8 mouse cellular contexts compared by ENCODE assay signal in the genomic region with DNA sequence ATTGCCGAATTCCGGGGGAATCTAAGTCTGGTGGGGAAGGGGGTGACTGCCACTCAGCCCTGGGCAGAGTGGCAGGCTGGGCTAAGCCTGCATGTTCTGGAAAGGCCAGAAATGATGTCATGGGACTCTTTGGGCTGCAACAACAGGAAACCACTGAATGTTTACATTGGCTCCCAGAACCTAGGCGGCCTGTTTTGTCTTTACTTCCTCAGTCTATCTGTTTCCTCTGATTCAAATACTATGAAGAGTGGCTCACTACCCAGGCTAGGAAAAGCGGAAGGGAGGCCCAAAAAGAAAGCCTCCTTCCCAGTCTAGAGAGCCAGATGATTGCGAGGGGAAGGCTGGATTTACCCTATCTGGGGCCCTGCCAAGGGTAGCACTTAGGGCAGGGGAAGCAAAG.
DNase-seq lines count a peak whose midpoint lies in the region; ATAC-seq and TF ChIP-seq lines count a peak whose summit lies in the region.

No protein-coding gene starts in this region.

- peak overlapping the region; percentile 87 for H3K27ac ChIP-seq in liver, adult 2 months (replicated peaks; ENCODE audit: insufficient read depth, low read depth, low read length)
- H3K27ac ChIP-seq in midbrain, embryonic 14.5 days (replicated peaks; ENCODE audit: low read depth, low read length): no peak overlapping the region
- H3K27ac ChIP-seq in hindbrain, embryonic 12.5 days: no peak overlapping the region

- no peaks in the 10 kb centered on the region for H3K9me3 ChIP-seq in midbrain, embryonic 14.5 days (ENCODE audit: control insufficient read depth, low read length)
- no peaks in the 10 kb centered on the region for H3K9me3 ChIP-seq in hindbrain, embryonic 12.5 days (replicated peaks)

- no peak for TF ChIP-seq CTCF in liver, adult 2 months (IDR thresholded peaks at IDR 0.05; ENCODE audit: low read depth, low read length)

- H3K4me2 ChIP-seq in midbrain, embryonic 14.5 days (ENCODE audit: low read length): no peak overlapping the region
- H3K4me2 ChIP-seq in hindbrain, embryonic 12.5 days (replicated peaks): no peak overlapping the region

- WGBS in liver, adult 2 months: 58% methylated on average over 5 of the region's 5 CpGs
- 84% methylated on average over 5 of the region's 5 CpGs for WGBS in midbrain, embryonic 14.5 days
- 64% methylated on average over 5 of the region's 5 CpGs for WGBS in hindbrain, embryonic 12.5 days

- no peaks in the 10 kb centered on the region for H3K36me3 ChIP-seq in liver, adult 2 months (ENCODE audit: control insufficient read depth, insufficient read depth, low read length)
- no peaks in the 10 kb centered on the region for H3K36me3 ChIP-seq in midbrain, embryonic 14.5 days (ENCODE audit: control insufficient read depth, insufficient read depth, low read length)
- H3K36me3 ChIP-seq in hindbrain, embryonic 12.5 days: no peaks in the 10 kb centered on the region

- no peaks in the 10 kb centered on the region for H3K27me3 ChIP-seq in liver, adult 2 months (ENCODE audit: control insufficient read depth, insufficient read depth, low read length)
- H3K27me3 ChIP-seq in midbrain, embryonic 14.5 days (ENCODE audit: control insufficient read depth, insufficient read depth, low read length): no peaks in the 10 kb centered on the region
- H3K27me3 ChIP-seq in hindbrain, embryonic 12.5 days: 0 out of 2 replicates have a peak, but pooled peaks cover 3% of the 10 kb centered on the region

- no peak overlapping the region for H3K4me3 ChIP-seq in liver, adult 2 months (ENCODE audit: insufficient read depth, low read depth, low read length)
- H3K4me3 ChIP-seq in midbrain, embryonic 14.5 days (replicated peaks; ENCODE audit: low read depth, low read length): no peak overlapping the region
- H3K4me3 ChIP-seq in hindbrain, embryonic 12.5 days: no peak overlapping the region

- H3K79me2 ChIP-seq in liver, adult 2 months (ENCODE audit: control insufficient read depth, insufficient read depth, low read length): no peaks in the 10 kb centered on the region

- ATAC-seq in midbrain, embryonic 14.5 days (ENCODE audit: low FRiP score, low TSS enrichment): no peak
- ATAC-seq in hindbrain, embryonic 12.5 days (ENCODE audit: low FRiP score): no peak

- DNase-seq in liver, adult 2 months (ENCODE audit: extremely low read depth, low read depth, low spot score): peak; percentile 24
- no peak for DNase-seq in liver
- peak; percentile 1 for DNase-seq in embryo, embryonic 11 days
- DNase-seq in induced T-regulatory cell, adult 2 months (ENCODE audit: low read depth): peak; percentile 68
- peak; percentile 68 for DNase-seq in lung, postnatal 10 days
- DNase-seq in midbrain, embryonic 14.5 days: no peak
- DNase-seq in cerebellum, postnatal 4 days (ENCODE audit: low spot score in 2 of 2): no peak

- no peaks in the 10 kb centered on the region; the same call in 1 of the 2 replicates for H3K4me1 ChIP-seq in liver, adult 2 months (ENCODE audit: control insufficient read depth, insufficient read depth, low read length)
- H3K4me1 ChIP-seq in midbrain, embryonic 14.5 days (ENCODE audit: control insufficient read depth, insufficient read depth, low read length): no peaks in the 10 kb centered on the region
- no peaks in the 10 kb centered on the region for H3K4me1 ChIP-seq in hindbrain, embryonic 12.5 days

- no peak overlapping the region for H3K9ac ChIP-seq in liver, adult 2 months (ENCODE audit: low read depth, low read length)
- no peak overlapping the region for H3K9ac ChIP-seq in midbrain, embryonic 14.5 days (replicated peaks; ENCODE audit: low read length)
- H3K9ac ChIP-seq in hindbrain, embryonic 12.5 days: no peak overlapping the region

- no peak for TF ChIP-seq POLR2A in liver, adult 2 months (IDR thresholded peaks at IDR 0.05; ENCODE audit: extremely low read depth, insufficient read depth, low read length)

Comparison
In these comparisons a context has a peak if more than half of its experiments do, and no peak if none do; other contexts are left out.
1. DNase-seq: peak in liver, adult 2 months (single experiment), embryo, embryonic 11 days (single experiment), induced T-regulatory cell, adult 2 months (single experiment) and lung, postnatal 10 days (single experiment); none in liver (single experiment), midbrain, embryonic 14.5 days (single experiment) and cerebellum, postnatal 4 days (0 of 2).